Mouse (Mus musculus): ENCODE measurements around the gene Slc23a2. TPM values are rescaled to one million over a fixed set of nuclear protein-coding genes. Genes with fewer than 3 reads are reported as not detected.

The Slc23a2 gene
- polyA plus RNA-seq, 1 experiment, result 10.6 TPM

DNA sequence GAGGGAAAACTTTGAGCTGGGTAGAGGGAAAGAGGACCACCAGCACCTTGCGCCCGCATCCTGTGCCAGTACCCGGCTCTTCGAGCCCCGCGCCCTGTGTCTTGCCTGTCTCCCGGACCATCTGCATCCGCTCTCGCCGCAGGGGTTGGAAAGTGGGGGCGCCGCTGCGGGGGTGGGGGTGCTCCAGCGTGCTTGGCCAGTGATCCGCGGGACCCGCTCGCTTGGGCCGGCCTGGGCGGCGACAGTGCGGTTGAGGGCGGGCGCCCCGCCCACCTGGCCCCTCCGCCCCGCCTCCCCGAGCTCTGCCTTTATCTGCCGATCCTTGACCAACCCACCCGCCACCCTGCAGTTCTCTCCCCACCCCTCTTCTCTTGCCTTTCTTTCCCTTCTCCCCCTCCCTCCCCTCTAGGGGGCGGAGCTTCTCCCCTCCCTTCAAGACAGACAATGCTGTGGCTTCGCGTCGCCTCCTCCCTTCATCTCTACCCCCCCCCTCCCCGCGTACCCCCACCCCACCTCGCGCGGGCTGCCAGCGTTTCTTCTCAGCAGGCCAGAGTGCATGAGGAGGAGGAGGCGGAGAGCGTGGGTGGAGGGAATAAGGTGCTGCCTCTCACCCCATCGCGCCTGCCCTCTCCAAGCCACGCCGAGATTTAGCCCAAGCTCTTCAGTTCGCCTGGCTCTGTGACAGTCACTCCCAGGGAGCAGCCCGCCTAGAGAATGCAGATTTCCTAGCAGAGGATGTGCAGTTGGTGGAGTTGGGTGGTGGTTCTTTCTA is 115.1 kb downstream of the Slc23a2 start, which contains the start of gene Rassf2:
Rassf2 (minus strand) TSS at position 613 of the 772 bp plus-strand sequence.
- under 1% methylated on average over 47 of the region's 48 CpGs for WGBS
- no peak for DNase-seq (ENCODE audit: low read depth, low spot score)

DNA sequence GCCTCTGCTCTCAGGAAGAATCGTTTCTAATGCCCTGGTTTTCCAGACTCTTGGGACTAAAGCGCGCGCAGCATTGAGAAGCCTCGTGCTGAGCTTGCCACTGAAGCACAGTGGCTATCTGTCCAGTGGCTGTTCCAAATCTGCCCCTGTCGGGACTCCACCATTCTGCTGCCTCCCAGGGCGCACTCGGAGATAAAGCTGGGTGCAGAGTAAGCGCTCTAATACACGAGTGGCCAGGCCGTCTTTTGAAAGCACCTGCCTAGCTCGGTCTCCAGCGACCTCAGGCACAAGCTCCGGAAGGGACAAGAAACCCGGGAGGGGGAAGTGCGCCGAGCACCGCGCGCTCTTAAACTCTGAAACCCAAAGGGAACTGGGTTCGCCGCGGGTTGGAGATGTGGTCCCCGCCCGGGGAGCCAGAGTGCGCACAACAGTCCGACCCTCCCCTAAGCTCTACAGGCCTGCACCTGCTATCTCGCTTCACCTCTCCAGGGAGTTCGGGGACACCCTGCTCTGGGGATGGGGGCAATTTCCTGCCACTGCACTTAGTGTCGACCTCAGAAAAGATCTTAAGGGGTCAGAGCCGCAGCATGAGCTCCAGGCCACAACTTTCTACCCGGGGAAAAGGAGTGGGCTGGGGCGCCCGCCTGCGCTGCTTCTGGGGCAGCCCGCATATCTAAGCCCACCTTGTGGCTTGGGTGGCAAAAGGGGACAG is 115.9 kb downstream of the Slc23a2 start:
- no peak for DNase-seq (ENCODE audit: low read depth, low spot score)
- 1% methylated on average over 36 of the region's 36 CpGs for WGBS

DNA sequence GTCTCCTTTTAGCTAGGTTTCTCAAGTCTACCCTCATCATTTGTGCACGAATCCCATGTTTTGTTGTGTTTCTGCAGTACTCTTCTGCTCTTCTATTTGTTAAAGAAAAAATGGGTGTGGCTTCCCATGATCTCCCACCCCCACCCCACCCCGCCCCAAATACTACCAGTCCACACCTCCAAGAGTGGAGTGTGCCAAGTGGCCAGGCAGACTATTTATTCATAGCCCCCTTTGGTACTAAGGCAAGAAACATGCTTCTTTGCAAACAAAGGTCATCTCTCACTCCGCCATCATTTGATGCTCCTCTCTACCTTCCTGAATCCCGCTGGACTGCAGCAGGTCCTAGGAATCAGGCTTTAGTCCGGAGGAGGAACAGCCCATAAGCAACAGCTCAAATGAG is 116.8 kb downstream of the Slc23a2 start:
- WGBS, result 47% methylated on average over 5 of the region's 5 CpGs
- no peak for DNase-seq (ENCODE audit: low read depth, low spot score)

DNA sequence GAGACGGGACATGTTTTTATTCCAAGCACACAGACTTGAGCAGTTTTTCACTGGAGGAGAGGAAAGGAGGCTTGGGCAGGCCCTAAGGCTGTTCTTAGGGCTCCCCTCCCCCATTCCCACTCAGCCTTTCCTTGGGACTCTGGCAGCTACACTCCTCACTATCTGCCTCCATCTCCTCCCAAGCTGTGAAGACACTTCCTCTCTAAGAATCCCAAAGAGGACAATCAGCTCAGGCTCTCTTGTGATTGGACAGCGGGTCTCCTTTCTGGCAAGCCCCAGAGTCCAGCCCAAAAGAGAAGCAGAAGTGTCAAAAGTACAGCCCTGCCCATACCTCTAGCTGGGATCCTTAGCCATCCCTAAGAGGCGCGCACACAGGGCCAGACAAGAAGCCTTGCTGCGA is 117.5 kb downstream of the Slc23a2 start:
- DNase-seq (ENCODE audit: low read depth, low spot score), result no peak
- 59% methylated on average over 5 of the region's 5 CpGs for WGBS

DNA sequence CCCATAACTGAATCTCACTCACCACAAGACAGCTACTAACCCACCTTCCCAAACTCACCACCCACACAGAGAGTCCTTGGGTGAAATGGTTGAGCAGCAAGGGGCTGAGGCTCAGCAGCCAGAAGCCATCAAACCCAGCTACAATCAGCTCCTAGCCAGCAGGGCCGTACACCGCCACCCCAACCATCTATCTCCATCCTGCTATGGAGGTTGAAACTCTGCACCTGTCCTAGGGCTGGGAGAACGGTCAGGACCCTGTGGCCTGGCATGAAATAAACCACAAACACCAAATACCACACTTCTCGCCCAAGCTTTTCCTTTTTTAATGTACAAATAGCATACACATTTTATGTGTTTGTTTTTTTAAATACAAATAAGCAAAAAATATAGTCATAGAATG is 120.9 kb downstream of the Slc23a2 start:
- no peak for DNase-seq (ENCODE audit: low read depth, low spot score)
- WGBS, result 87% methylated on average over 4 of the region's 4 CpGs

DNA sequence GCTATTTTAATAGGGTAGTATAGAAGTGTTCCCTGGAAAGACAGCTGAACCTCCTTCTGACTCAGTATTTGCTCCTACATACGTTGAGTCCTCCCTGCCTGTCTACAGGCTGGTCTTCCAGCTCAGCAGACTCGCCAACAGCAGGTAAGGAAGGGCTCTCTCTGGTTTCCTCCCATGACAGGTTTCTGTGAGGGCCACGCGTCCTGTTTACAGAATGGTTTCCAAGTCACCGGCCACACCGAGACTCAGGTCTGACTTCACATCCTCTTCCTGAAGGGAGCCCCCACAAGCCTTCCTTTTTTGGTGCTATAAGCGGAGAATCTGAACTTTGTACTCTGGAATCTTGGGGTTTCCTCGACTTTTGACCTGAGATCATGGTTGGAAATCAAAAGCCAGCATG is 122.3 kb downstream of the Slc23a2 start:
- 68% methylated on average over 8 of the region's 8 CpGs for WGBS
- no peak for DNase-seq (ENCODE audit: low read depth, low spot score)

DNA sequence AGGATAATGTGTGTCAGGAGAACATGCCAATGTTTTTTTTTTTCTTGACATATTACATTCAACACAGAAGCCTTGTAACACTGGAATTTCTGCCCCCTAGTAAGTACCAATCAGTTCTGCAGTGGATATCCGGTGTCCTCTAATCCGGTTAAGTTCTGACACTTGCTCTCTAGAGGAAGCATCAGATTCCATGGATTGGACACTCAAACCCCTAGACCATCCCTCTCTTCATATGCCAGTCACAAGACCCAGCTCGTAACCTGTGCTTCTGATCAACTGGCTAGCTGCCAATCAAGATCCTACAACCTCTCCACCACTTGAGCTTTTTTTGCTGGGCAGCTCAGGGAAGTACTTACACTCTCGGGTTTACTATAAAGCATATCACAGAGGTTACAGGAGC is 123.3 kb downstream of the Slc23a2 start:
- 72% methylated on average over 4 of the region's 4 CpGs for WGBS

DNA sequence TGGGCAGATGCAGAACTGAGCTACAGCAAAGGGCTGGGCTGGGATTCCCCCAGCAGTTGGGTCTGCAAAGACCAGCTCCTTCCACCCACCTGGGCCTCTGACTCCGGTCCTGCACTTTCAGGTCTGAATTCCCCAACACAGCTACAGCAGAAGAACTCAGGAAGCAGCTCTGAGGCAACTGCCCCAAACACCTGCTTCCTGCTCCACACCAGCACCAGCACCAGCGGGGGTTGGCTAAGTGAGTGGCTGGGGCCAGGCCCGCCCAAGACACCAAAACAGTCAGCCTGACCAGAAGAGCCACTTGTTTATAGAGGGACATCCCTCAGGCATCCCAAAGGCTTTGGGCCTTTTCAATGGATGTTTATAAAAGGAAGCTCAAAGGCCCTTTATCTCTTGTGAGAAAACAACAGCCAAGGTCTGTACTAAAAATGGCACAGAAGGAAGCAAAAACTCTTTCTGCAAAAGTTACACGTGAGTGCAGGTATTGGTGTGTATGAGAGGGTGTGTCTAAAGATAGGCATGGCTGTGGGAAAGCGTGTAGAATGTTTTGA is 123.8 kb downstream of the Slc23a2 start:
- 39% methylated on average over 5 of the region's 5 CpGs for WGBS
- DNase-seq (ENCODE audit: low read depth, low spot score), result no peak

More for the DNA sequence above, 123.3 kb downstream of the Slc23a2 start:
- DNase-seq (ENCODE audit: low read depth, low spot score), result no peak

DNA sequence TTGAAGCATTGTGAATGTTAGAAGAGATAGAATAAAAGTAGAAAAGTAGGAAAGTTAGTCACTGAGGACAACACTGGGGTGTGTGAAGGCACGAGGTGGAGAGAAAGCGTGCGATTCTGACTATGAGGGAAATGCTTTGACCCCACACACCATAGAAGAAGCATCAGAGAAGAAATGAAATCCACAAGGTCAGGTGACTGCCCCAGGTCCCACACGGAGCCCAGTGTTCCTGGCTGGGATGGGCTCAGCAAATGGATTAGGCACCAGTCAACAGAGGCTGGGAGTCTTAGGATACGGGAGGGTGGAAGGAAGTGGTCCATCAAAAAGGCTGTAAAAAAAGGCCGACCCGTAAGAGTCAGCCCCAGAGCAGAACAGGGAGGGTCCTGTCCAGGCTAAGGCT is 124.5 kb downstream of the Slc23a2 start:
- no peak for DNase-seq (ENCODE audit: low read depth, low spot score)
- 82% methylated on average over 7 of the region's 7 CpGs for WGBS

DNA sequence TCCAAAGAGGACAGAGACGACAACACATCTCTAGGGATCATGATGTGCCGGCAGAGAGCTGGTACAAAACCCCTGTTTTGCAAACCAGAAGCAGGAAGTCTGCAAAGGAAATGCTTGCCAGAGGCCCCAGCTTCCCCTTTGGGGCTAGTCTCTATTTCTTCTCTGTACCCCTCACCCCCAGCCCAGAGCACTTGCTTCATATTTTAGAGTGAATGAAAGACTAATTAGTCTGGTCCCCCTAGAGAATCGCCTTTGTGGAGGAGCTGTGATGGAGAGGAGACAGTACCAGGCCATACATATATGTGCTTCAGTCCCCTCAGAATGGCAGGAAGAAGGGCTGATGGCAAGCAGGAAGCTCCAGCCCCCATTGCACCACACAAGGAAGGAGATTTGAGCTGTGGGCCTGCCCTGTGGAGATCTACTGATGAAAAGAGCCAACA is 125.5 kb downstream of the Slc23a2 start:
- 76% methylated on average over 3 of the region's 3 CpGs for WGBS
- no peak for DNase-seq (ENCODE audit: low read depth, low spot score)

DNA sequence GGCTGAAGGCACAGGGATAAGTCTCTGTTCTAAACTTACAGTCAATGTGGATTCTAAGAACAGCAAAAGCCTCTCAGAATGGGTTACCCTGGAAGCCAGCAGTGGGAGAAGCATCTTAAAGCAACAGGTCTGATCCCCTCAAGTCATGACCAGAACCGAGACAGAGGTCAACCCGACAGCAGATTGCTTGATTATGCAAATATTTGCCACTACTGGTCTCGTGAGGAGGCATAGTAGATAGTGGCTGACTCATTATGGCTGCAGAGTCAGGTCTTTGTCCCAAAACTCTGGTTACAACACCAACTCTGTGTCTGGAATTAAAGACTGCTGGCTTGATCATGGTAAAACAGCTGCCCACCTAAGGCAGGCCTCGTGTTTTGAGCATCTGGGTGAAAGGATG is 126.8 kb downstream of the Slc23a2 start:
- DNase-seq (ENCODE audit: low read depth, low spot score), result no peak
- 31% methylated on average over 4 of the region's 4 CpGs for WGBS

DNA sequence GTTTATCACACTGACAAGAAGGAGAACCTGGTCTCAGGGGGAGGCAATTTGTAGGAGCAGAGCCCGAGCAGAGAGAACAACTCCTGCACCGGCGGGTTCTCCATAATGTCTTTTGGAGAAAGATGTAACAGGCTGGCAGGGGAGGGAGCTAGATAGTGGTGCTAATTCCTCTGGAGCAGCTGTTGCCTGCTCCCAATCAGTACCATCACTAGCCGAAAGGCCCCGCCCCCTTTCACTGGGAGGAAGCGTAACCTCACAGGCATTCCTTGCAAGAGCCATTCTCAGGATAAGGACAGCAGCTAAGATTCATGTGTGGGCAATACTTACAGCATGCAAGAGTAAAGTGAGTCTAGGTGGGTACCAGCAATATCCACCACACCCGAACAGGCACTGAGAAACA is 127.3 kb downstream of the Slc23a2 start:
- 46% methylated on average over 7 of the region's 7 CpGs for WGBS
- DNase-seq (ENCODE audit: low read depth, low spot score), result no peak

DNA sequence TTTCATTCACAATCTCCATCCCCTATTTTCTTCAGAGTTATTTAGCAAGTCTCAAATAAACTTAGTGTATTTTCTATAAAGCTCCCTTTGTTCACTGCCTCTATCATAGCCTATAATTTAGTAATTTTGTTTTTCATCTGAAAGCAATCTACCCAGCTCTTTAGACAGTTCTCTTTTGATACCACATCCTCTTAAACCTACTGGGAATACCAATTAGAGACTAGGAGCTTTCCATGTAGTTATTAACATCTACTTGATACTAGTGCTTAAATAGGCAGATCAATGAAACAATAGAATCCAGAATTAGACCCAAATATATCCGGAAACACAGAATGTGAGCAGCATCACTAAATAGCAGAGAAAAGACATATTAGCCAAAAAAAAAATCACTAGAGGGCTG is 128.9 kb downstream of the Slc23a2 start:
- 91% methylated on average over 1 of the region's 1 CpGs for WGBS
- no peak for DNase-seq (ENCODE audit: low read depth, low spot score)

DNA sequence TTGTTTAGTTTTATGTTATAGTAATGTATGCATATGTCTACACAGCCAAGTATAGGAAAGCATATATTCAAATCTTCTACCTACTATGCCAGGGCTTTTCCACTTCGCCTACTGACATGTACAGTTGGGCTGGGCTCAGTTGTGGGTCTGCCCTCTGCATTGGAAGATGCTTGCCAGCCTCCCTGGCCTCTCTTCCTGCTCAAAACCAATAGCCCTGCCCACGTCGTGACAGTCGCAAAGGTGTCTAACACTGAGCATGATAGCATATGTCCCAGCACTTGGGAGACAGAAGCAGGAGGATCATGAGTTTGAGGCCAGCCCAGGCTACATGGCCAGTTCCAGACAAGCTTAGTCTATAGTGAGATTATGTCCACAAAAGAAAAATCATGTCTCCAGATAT is 131.8 kb downstream of the Slc23a2 start:
- 84% methylated on average over 4 of the region's 4 CpGs for WGBS
- DNase-seq (ENCODE audit: low read depth, low spot score), result no peak

DNA sequence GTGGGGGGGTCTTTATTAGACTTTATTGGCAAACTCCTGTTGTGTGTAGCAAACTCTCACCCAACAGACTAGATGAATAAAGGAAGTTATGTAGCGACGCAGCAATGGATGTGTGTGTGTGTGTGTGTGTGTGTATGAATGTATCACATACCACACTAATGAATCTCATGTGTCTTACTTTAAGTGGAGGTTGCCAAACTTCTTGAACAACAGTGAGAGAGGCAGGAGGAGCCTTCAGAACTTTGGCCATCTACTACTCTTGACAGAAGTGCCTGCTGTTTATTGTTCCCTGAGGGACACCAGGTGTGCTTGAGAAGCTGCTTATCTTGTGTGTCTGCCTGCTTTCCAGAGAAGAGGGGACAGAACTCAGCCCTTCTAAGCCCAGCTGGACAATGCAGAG is 134.1 kb downstream of the Slc23a2 start:
- 85% methylated on average over 2 of the region's 2 CpGs for WGBS
- DNase-seq (ENCODE audit: low read depth, low spot score), result no peak

DNA sequence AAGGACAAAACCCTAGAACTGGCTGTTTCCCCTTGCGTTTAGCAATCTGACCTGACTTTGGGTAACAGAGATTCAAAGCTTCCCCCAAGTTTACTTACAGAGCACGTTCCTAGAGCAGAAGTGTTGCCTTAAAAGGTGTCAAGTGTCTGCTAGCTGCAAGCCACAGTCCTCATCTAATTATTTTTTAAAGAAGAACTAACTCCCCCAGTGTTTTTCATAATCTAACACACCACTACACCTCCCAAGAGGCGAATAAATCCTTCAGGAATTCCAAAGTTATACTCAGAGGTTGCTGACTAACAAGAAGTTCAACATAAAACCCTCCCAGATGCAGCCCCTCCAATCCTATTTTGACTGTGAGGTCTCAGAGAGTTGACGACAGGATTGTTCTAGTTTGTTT is 136.7 kb downstream of the Slc23a2 start:
- WGBS, result 62% methylated on average over 4 of the region's 4 CpGs
- DNase-seq (ENCODE audit: low read depth, low spot score), result no peak

DNA sequence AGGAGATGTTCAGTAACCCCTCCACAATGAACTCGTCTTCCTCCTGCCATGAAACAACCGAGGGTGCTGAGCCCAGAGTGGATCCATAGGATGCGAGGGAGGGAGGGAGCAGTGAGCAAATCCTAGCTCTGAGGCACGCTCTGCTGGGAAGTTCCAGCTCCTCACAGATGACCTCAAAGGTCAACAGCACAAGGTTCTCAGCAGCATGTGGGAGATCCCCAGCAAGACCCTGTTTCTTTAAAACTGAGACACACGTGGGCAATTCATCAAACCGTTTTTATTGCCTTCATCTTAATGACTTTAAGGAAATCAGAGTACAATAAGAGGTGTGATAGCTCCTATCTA is 137.5 kb downstream of the Slc23a2 start:
- 33% methylated on average over 6 of the region's 6 CpGs for WGBS
- no peak for DNase-seq (ENCODE audit: low read depth, low spot score)

DNA sequence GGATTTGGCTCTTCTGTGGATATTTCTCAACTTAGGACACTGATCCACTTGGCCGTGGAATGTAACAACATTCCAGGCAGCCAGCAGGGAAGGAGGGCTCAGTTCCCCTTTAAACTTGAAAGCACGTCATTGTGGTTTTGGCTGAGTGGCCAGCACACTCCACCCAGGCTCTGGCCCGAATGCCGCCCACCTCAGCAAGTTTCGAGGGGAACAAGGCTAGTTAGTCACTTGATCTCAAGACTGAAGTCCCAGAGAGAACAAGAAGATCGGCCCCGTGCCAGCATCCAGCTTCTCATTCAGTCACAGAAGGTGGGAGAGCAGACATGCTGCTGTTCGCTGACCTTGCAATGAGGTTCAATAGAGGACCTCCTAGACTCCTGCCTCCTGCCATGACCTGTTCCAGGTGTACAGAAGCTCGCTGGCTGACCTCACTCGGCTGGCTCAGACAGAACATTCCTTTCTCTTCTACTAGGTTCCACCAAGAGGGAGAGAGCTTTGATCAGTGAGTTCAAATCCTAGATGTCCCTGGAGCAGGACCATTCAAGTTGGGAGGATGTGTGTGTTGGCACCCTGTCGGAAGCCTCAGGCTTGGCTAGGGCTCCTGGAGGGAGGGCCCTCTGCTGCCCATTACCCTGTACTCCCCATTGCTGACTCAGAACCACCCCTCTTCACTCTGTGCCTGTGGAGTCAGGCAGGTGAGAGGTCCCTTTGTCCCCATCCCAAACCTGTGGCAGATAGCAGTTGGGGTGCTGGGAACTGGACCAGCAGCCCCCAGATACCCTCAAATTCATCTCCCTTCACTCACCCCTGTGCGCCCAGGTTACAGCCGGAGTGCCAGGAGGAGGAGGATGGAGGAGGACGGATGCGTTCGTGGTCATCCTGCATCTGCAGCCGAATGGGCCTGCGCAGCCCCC is 138.1 kb downstream of the Slc23a2 start:
- no peak for DNase-seq (ENCODE audit: low read depth, low spot score)
- 71% methylated on average over 18 of the region's 18 CpGs for WGBS

DNA sequence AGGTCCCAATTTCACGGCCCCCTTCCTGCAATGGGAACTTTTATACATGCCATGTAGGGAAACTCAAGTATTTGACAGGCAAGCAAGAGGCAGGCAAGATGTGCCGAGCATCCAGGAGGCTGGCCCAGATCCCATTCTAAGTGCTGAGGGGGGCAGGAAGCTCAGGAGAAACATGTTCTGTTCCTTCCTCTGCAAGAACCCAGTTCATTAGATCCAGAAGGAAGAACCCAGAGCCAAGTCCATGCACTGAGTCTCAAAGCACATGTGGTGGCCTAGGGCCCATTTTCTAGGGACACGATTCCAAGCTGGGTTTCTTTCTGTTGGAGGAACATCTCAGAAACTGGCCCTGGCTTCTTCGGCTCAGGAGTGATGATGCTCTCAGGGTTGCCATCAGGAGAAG is 139.5 kb downstream of the Slc23a2 start:
- no peak for DNase-seq (ENCODE audit: low read depth, low spot score)
- WGBS, result 79% methylated on average over 4 of the region's 4 CpGs
